In genomic region chr2:166671019-166671418, GRCm38 (mm10) we compare ENCODE assay signal across 11 mouse cellular contexts. TPM values are rescaled to one million over a fixed set of nuclear protein-coding genes. Genes with fewer than 3 reads are reported as not detected.
DNase-seq lines count a peak whose midpoint lies in the region; ATAC-seq and TF ChIP-seq lines count a peak whose summit lies in the region.
"Had no signal": no experiment of that assay in that cellular context is flagged by ENCODE, and none has a peak within 500 bp of the region (broad histone marks: within the 10 kb centered on the region; RNA-seq: fewer than 3 reads in every experiment).

No protein-coding gene starts in this region.

- peaks cover 33% of the 10 kb centered on the region for H3K4me1 ChIP-seq in G1E (ENCODE audit: insufficient read depth, low read depth, low read length)
- peaks cover 85% of the 10 kb centered on the region for H3K4me1 ChIP-seq in forebrain, embryonic 13.5 days
- peaks cover 100% of the 10 kb centered on the region for H3K4me1 ChIP-seq in midbrain, embryonic 10.5 days

- H3K4me3 ChIP-seq in G1E (ENCODE audit: low read depth, low read length), result peak overlapping the region; percentile 27; the same call in 1 of the 2 replicates
- H3K4me3 ChIP-seq in forebrain, embryonic 13.5 days, result no peak overlapping the region
- H3K4me3 ChIP-seq in midbrain, embryonic 10.5 days, result peak overlapping the region; percentile 18; the same call in 1 of the 2 replicates

- 8% methylated on average over 8 of the region's 8 CpGs for WGBS in forebrain, embryonic 13.5 days
- WGBS in midbrain, embryonic 10.5 days, result 16% methylated on average over 8 of the region's 8 CpGs

- no peak overlapping the region for H3K4me2 ChIP-seq in forebrain, embryonic 13.5 days

- no peaks in the 10 kb centered on the region for H3K9me3 ChIP-seq in G1E (replicated peaks)
- no peaks in the 10 kb centered on the region for H3K9me3 ChIP-seq in forebrain, embryonic 13.5 days (replicated peaks)
- H3K9me3 ChIP-seq in midbrain, embryonic 10.5 days (replicated peaks), result no peaks in the 10 kb centered on the region

- H3K27me3 ChIP-seq in G1E (ENCODE audit: insufficient read depth, low read length), result no peaks in the 10 kb centered on the region
- H3K27me3 ChIP-seq in forebrain, embryonic 13.5 days, result no peaks in the 10 kb centered on the region
- no peaks in the 10 kb centered on the region for H3K27me3 ChIP-seq in midbrain, embryonic 10.5 days (ENCODE audit: low read depth, poor library complexity, severe bottlenecking)
- H3K27me3 ChIP-seq: Patski had no signal

- no peak for ATAC-seq in G1E (ENCODE audit: extremely low read depth, insufficient number of reproducible peaks, low FRiP score, poor library complexity, severe bottlenecking)
- ATAC-seq in forebrain, embryonic 13.5 days, result peak; percentile 39
- ATAC-seq: Patski had no signal

- peak; percentile 18 for DNase-seq in cerebellum, adult 9-11 months
- no peak for DNase-seq in cerebellum, adult 9-10 months
- DNase-seq in G1E (ENCODE audit: low spot score) (no peak), adipocyte (ENCODE audit: low spot score) (no peak)
- peak; percentile 85 for DNase-seq in midbrain, embryonic 10.5 days (ENCODE audit: low spot score)
- no peak for DNase-seq in urinary bladder, postnatal 36 days (ENCODE audit: low spot score in 2 of 2)
- DNase-seq in testis, postnatal 10 days (ENCODE audit: low spot score), result no peak
- DNase-seq: cerebellum, adult 11 months; heart, postnatal 10 days had no signal

- H3K36me3 ChIP-seq in G1E (replicated peaks), result peaks cover 39% of the 10 kb centered on the region
- H3K36me3 ChIP-seq in forebrain, embryonic 13.5 days (ENCODE audit: poor library complexity, severe bottlenecking), result no peaks in the 10 kb centered on the region
- peaks cover 10% of the 10 kb centered on the region; the same call in 1 of the 2 replicates for H3K36me3 ChIP-seq in midbrain, embryonic 10.5 days

- TF ChIP-seq CTCF in G1E (IDR thresholded peaks at IDR 0.05; ENCODE audit: low read depth, low read length), result no peak

- peak overlapping the region; percentile 65 for H3K27ac ChIP-seq in forebrain, embryonic 13.5 days
- peak overlapping the region; percentile 94 for H3K27ac ChIP-seq in midbrain, embryonic 10.5 days (replicated peaks)

- no peak overlapping the region for H3K9ac ChIP-seq in forebrain, embryonic 13.5 days

RNA-seq across cellular contexts. Expression of gene Prex1, which starts 42.6 kb away (rescaled TPM):
- total RNA-seq in G1E (2014; fragmentation: Nextera tagmentation), result 18.7 and 21.6 TPM in 2 replicates
- total RNA-seq in G1E (2017), result 3.8 and 4.0 TPM in 2 replicates
- 5.0 and 5.9 TPM in 2 replicates for polyA plus RNA-seq in G1E (2012)
- 28.6 and 32.7 TPM in 2 replicates for polyA plus RNA-seq in forebrain, embryonic 13.5 days (2015; fragmentation: Nextera tagmentation; extraction: Ambion mirVana)
- 32.3 and 33.7 TPM in 2 replicates for polyA plus RNA-seq in midbrain, embryonic 10.5 days (2016; fragmentation: Nextera tagmentation; extraction: Ambion mirVana)

Comparison
In these comparisons a context has a peak if more than half of its experiments do, and no peak if none do; other contexts are left out.
1. DNase-seq: peak in cerebellum, adult 9-11 months (single experiment) and midbrain, embryonic 10.5 days (single experiment); none in cerebellum, adult 9-10 months (single experiment), G1E (single experiment), urinary bladder, postnatal 36 days (0 of 2), testis, postnatal 10 days (single experiment) and adipocyte (single experiment).